Mouse (Mus musculus) C2C12 (cell line): ENCODE results near the gene Pkd2. TPM values are rescaled to one million over a fixed set of nuclear protein-coding genes. Genes with fewer than 3 reads are reported as not detected.

Experiments
- H3K27me3 ChIP-seq: one replicate; pipeline ENCODE4 v1.6.1; 2011; ENCODE audit not compliant: control insufficient read depth, insufficient read depth, insufficient read length
- H3K36me3 ChIP-seq: one replicate; pipeline ENCODE4 v1.6.1; 2011; ENCODE audit not compliant: control insufficient read depth, insufficient read depth
- H3K4me3 ChIP-seq: one replicate; pipeline ENCODE4 v1.5.1; 2011; ENCODE audit warnings: mild to moderate bottlenecking, control low read depth; ENCODE audit not compliant: poor library complexity, insufficient read depth, severe bottlenecking
- H3K79me2 ChIP-seq: one replicate; pipeline ENCODE4 v1.6.1; 2011; ENCODE audit not compliant: control insufficient read depth, insufficient read depth
- H3K79me3 ChIP-seq: one replicate; pipeline ENCODE4 v1.6.1; 2011; ENCODE audit warnings: low read depth, control low read depth
- H3ac ChIP-seq: one replicate; pipeline ENCODE3; 2011; ENCODE audit warnings: low read depth; ENCODE audit not compliant: control insufficient read depth, insufficient read length
- CEBPB ChIP-seq: IDR thresholded peaks from one replicate; pipeline ENCODE4 v1.6.1; 2011; ENCODE audit warnings: low read depth, mild to moderate bottlenecking, control low read depth, moderate library complexity
- CTCF ChIP-seq: IDR thresholded peaks from one replicate; pipeline ENCODE4 v1.5.1; 2011; ENCODE audit not compliant: control insufficient read depth, insufficient read depth, insufficient read length
- FOSL1 ChIP-seq: IDR thresholded peaks from one replicate; pipeline ENCODE4 v1.8.0; 2011; ENCODE audit warnings: mild to moderate bottlenecking, low read length; ENCODE audit not compliant: poor library complexity, insufficient read depth, severe bottlenecking
- MAX ChIP-seq: IDR thresholded peaks from one replicate; pipeline ENCODE4 v1.6.1; 2011; ENCODE audit warnings: mild to moderate bottlenecking, control low read depth
- MYOD1 ChIP-seq: IDR thresholded peaks from one replicate; pipeline ENCODE4 v1.6.1; 2011; ENCODE audit warnings: low read depth; ENCODE audit not compliant: control insufficient read depth, insufficient read length
- MYOG ChIP-seq: IDR thresholded peaks from one replicate; pipeline ENCODE4 v1.6.1; 2011; ENCODE audit not compliant: control insufficient read depth, insufficient read length; ENCODE audit errors: extremely low read depth
- USF1 ChIP-seq: IDR thresholded peaks from one replicate; pipeline ENCODE4 v1.6.1; 2011; ENCODE audit warnings: low read depth, mild to moderate bottlenecking, control low read depth, moderate library complexity
- long read RNA-seq, 2 experiments: library from polyadenylated mRNA; unstranded; transcript quantifications; one replicate each; pipeline ENCODE4 v2.0.0; 2019 to 2020
- polyA plus RNA-seq: library from polyadenylated mRNA; unstranded; fragments of >200 nt; fragmentation: generic; extraction: Trizol; gene quantifications from one replicate; pipeline ENCODE4 v1.2.1, GENCODE M21; 2012; ENCODE audit warnings: missing spikeins

Gene Pkd2
- 6.1 TPM for polyA plus RNA-seq
- long read RNA-seq, experiment 1, partial matches to known transcripts, result 1 of 5 reads
- long read RNA-seq, experiment 1, other reads (novel, unspliced or antisense), result 4 of 5 reads
- long read RNA-seq, experiment 2, full-length matches to known transcripts, result 1 of 14 reads
- long read RNA-seq, experiment 2, partial matches to known transcripts, result 11 of 14 reads
- long read RNA-seq, experiment 2, other reads (novel, unspliced or antisense), result 2 of 14 reads

GRCm38 (mm10) chr5:104458832-104459705 is at the start of gene Pkd2:
Gene Pkd2, plus strand, starts transcription at chr5:104459450.
- Histone ChIP-seq H3K79me3 (peaks cover 27% of the 10 kb centered on the region), H3K27me3 (no peaks in the 10 kb centered on the region), H3K79me2 (peaks cover 48% of the 10 kb centered on the region), H3K36me3 (peaks cover 9% of the 10 kb centered on the region), H3ac (peak within 1 kb of the TSS; percentile 62), H3K4me3 (peak within 1 kb of the TSS; percentile 75)
- no peak for TF ChIP-seq CEBPB
- TF ChIP-seq MYOD1, result no peak
- TF ChIP-seq FOSL1, result no peak
- TF ChIP-seq CTCF, result no peak
- TF ChIP-seq MAX, result no peak
- no peak for TF ChIP-seq USF1
- TF ChIP-seq MYOG, result no peak

- Histone ChIP-seq H3K4me3 (no peak overlapping the region), H3K79me2 (no peaks in the 10 kb centered on the region), H3ac (no peak overlapping the region), H3K27me3 (no peaks in the 10 kb centered on the region), H3K36me3 (no peaks in the 10 kb centered on the region), H3K79me3 (no peaks in the 10 kb centered on the region)
- no peak for TF ChIP-seq MAX
- no peak for TF ChIP-seq USF1
- TF ChIP-seq MYOG, result no peak
- no peak for TF ChIP-seq CTCF
- TF ChIP-seq MYOD1, result no peak
- no peak for TF ChIP-seq FOSL1
- TF ChIP-seq CEBPB, result no peak
Observed at GRCm38 (mm10) chr5:104415999-104416398, 43.3 kb upstream of the Pkd2 start.

GRCm38 (mm10) chr5:104417028-104417427 is 42.2 kb upstream of the Pkd2 start:
- TF ChIP-seq MYOG, result no peak
- TF ChIP-seq CTCF, result no peak
- TF ChIP-seq MYOD1, result no peak
- no peak for TF ChIP-seq MAX
- no peak for TF ChIP-seq USF1
- TF ChIP-seq CEBPB, result no peak
- no peak for TF ChIP-seq FOSL1
- H3K4me3 ChIP-seq, result no peak overlapping the region

GRCm38 (mm10) chr5:104417721-104418120 is 41.5 kb upstream of the Pkd2 start:
- no peaks in the 10 kb centered on the region for H3K79me2 ChIP-seq
- H3K79me3 ChIP-seq, result no peaks in the 10 kb centered on the region
- no peak overlapping the region for H3ac ChIP-seq
- TF ChIP-seq CTCF, result no peak
- H3K27me3 ChIP-seq, result no peaks in the 10 kb centered on the region
- H3K4me3 ChIP-seq, result no peak overlapping the region
- H3K36me3 ChIP-seq, result no peaks in the 10 kb centered on the region

More at GRCm38 (mm10) chr5:104417028-104417427, 42.2 kb upstream of the Pkd2 start:
- no peaks in the 10 kb centered on the region for H3K27me3 ChIP-seq
- H3K36me3 ChIP-seq, result no peaks in the 10 kb centered on the region
- no peaks in the 10 kb centered on the region for H3K79me2 ChIP-seq
- H3K79me3 ChIP-seq, result no peaks in the 10 kb centered on the region
- no peak overlapping the region for H3ac ChIP-seq

GRCm38 (mm10) chr5:104422039-104422438 is 37.2 kb upstream of the Pkd2 start:
- no peak for TF ChIP-seq CEBPB
- TF ChIP-seq MYOG, result no peak
- TF ChIP-seq FOSL1, result no peak
- no peak for TF ChIP-seq USF1
- Histone ChIP-seq H3K79me2 (no peaks in the 10 kb centered on the region), H3K27me3 (no peaks in the 10 kb centered on the region), H3K79me3 (no peaks in the 10 kb centered on the region), H3K36me3 (no peaks in the 10 kb centered on the region), H3ac (no peak overlapping the region), H3K4me3 (no peak overlapping the region)
